Mouse (Mus musculus) gonadal fat pad, adult 2 months (tissue): ENCODE measurements around the gene Map2. TPM values are rescaled to one million over a fixed set of nuclear protein-coding genes. Genes with fewer than 3 reads are reported as not detected.

Experiments
- DNase-seq: peaks from one replicate; pipeline ENCODE4 v3.0.0-alpha.2; 2012; ENCODE audit warnings: low read depth
- polyA plus RNA-seq: library from polyadenylated mRNA; depleted of rRNA; stranded (reverse); fragments of >200 nt; gene quantifications from 2 replicates; pipeline ENCODE4 v1.2.3, GENCODE M21; 2012

Map2 gene
- polyA plus RNA-seq, 1 experiment, result 2.1 TPM

DNA sequence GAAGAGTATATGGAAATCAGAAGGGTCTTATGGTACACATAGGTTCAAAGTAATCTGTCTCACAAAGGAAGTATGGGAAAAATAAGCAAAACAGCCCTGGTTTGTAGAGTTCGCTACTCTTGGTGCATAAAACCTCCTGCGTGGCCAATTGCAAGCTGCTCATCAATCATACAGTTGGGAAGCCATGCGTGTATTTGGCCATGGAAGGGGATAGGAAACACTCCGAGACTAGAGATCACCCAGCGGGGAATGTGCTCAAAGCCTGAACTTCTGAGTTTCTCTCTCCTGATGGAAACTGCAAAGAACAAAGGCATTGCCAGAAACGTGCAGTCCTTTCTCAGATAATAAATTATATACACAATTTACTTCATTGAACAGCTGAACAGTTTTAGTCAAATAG, 124.3 kb downstream of the Map2 start:
- DNase-seq, result no peak

GRCm38 (mm10) chr1:66320378-66321135, 145.5 kb downstream of the Map2 start:
- no peak for DNase-seq

DNA sequence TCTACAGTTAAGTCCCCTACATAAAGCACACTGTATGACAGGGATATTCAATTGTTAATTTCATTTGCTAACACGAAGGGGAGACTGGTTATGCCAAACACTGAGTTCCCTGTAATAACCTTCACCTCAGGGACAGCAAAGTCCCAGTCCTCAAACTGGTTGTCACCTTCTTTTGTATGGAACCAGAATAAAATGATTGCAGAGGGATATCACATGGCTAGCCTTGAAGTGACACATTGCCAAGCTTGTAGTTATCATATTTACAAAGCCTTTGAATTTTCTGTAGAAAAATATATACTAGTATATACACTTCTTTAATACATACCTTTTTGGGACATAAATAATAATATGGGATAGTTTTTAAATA, 146.0 kb downstream of the Map2 start:
- DNase-seq, result no peak

GRCm38 (mm10) chr1:66321631-66322142, 146.6 kb downstream of the Map2 start:
- DNase-seq, result no peak

- DNase-seq, result no peak
These were observed 148.4 kb downstream of the Map2 start for GRCm38 (mm10) chr1:66323461-66323860.

DNA sequence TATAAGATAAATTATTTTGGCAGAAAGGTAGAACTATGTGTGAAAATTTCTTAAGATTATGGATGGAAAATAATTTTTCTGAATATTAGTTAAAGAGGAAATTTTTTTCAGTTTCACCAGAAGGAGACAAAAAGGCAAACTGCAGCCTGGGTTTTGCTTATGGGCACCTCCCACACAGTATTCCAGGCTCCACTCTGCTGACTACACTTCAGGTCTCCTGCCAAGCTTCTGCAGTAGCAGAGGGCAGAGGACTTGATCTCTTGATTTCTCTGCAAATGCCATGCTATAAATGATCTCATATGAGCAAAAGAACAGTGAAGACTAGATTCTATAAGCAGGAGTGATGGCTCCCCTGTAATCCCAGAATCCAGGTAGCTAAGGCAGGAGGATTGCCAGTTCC, 149.9 kb downstream of the Map2 start:
- DNase-seq, result no peak

DNA sequence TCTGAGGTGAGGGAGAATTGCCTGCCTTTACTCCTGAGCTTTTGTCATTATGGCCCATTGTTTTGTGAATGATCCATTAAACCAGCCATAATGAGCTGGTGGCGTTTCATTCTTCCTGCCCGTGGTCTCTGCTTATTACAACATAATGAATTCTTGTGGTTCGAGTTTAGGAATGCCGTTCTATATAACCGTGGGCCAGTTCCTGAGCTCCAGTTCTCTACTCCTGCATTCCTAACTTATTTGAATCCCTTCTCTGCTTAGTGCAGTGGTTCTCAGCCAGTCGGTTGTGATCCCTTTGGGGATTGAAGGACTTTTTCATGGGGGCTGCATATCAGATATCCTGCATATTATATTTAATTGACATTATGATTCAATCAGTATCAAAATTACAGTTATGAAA, 153.9 kb downstream of the Map2 start:
- DNase-seq, result no peak

DNA sequence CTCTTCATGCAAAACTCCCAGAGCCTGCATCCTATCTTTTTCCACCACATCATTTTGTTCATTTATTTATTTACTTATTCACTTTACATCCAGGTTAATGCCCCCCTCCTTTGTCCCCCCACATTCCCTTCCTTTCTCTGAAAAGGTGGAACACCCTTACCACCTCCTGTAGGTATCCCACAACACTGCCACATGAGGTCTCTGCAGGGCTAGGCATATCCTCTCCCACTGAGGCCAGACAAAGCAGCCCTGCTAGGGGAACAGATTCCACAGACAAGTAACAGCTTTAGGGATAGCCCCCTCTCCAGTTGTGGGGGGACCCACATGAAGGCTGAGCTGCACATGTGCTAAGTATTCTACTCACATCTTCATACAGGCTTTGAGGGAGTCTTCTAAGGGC, 154.5 kb downstream of the Map2 start:
- no peak for DNase-seq

DNA sequence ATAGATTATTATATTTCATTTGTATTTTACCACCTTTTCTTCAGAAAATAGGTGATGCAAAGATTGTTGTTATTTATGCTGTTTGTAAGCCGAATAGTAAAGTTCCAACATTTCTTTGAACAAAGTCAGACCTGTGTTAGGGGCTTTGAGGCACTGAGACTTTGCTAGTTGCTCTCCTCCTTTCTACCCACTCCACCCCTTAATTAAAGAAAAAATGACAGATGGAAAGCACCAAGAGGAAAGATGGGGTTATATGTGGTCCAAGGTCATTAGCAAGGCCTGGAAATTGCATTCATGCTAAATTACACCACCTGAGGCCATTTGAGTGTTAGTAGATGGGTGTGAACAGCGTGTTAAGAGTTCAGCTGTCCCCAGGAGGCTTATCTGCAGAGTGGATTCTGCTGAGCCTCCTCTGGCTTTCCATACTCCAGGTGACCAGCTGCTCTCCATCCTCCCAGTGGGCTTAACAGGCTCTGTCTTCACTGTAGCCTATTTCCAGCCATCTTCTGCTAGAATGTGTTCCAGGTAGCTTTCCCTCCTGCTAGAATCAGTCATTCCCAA, 160.7 kb downstream of the Map2 start:
- no peak for DNase-seq

- no peak for DNase-seq
These were observed 164.1 kb downstream of the Map2 start for GRCm38 (mm10) chr1:66339213-66339612.

GRCm38 (mm10) chr1:66348404-66349165, 173.5 kb downstream of the Map2 start:
- no peak for DNase-seq

DNA sequence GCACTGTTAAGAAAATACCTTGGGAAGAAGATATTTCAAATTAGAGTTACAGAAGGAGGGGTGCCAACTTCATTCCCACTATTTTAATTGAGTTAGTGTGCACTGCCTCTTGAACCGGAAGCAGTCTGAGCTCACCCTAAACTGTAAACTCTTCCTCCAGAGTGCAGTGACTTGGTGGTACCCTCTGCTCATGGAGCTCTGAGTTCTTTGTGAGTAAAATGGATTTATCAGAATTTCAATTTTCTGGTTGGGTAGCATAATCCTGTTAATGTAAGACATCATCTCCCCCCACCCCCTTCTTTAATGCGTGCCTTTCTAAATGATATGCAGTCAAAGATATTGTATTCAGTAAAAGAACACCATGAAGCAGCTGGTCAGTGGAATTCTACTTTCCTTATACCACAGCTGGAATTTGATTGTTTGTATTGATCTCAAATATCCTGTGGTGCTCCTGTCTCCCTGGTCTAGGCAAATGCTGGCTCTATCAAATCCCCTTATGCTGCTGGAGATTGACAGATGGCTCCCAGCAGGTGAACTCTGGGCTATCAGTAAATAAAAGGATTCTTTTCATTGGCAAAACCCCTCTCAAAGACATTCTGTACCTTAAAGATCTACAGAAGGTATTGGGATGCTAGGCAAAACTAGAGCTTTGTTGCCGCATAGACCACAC, 174.2 kb downstream of the Map2 start:
- no peak for DNase-seq

GRCm38 (mm10) chr1:66351366-66351765, 176.3 kb downstream of the Map2 start:
- no peak for DNase-seq

- DNase-seq, result no peak
These were observed 186.7 kb downstream of the Map2 start for GRCm38 (mm10) chr1:66361799-66362198.

DNA sequence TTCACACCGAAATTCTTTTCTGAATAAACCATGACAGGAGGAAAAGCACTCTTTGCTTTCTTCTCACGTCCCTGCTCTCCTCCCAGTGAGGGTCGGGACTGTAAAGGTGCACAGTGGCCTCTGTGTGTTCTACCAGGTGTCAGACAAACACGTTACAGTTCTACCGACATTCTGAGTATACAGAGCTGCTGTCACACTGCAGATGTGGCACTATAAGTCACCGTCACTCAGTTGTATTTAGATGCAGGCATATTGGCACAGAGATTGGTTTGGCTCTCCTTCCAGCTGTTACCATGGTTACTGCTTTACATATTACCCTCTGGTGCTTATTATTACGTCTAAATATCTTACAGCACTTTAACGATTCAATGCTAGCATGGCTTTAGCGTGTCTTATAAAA, 188.2 kb downstream of the Map2 start:
- DNase-seq, result no peak

DNA sequence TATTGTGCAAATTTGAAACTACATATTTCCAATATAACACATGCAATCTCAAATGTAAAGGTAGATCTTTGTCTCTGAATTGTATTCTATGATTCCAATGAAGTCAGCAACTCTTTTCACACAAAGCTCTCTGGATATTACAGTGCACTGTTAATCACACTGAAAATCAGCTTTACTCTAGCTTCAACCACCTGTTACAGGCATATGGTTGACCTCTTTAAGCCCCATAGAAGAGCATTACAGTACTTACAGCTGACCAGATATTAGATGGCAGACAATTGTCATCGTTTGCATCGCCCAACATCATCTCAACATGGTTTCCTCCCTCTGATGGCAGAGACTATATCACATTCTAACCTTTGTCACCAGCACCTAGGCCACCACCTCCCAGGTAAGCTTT, 189.3 kb downstream of the Map2 start:
- DNase-seq, result no peak

- no peak for DNase-seq
These were observed 190.5 kb downstream of the Map2 start for GRCm38 (mm10) chr1:66365600-66365999.

GRCm38 (mm10) chr1:66369486-66369885, 194.4 kb downstream of the Map2 start:
- no peak for DNase-seq

GRCm38 (mm10) chr1:66371371-66371770, 196.3 kb downstream of the Map2 start:
- DNase-seq, result no peak

DNA sequence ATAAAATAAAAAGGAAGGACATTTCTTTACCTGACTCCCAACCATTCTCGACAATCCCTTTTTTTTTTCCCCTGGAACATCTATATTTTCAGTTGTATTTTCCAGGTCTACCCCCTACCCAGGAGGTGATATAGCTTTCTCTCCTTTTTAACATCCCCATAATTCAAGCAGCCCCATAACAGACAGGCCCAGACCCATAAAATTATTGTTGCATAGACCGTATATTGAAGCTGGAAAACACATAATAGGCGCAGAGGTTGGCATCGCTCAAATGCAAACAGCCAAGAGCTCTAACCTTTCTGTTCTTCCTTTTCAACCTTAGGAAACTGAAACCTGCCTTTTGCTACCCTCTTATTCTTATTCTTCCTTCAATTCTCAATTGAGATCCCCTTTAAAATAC, 211.2 kb downstream of the Map2 start:
- no peak for DNase-seq

- no peak for DNase-seq
These were observed 211.8 kb downstream of the Map2 start for GRCm38 (mm10) chr1:66386751-66387452.

- DNase-seq, result no peak
These were observed 213.5 kb downstream of the Map2 start for GRCm38 (mm10) chr1:66388561-66388960.
